Mouse (Mus musculus): Measurements from ENCODE around the gene Lsr. TPM values are rescaled to one million over a fixed set of nuclear protein-coding genes. Genes with fewer than 3 reads are reported as not detected.
"Not testable (repeated sequence)": the region's sequence is repeated elsewhere in the genome, so short reads cannot be mapped to it uniquely, and the experiment has no call there.

Gene Lsr
- total and polyA plus RNA-seq, 2 experiments from 2014 or later, result 17.6 to 25.1 TPM

GRCm38 (mm10) chr7:30924071-30924470, 49.2 kb downstream of the Lsr start:
- WGBS, result 61% methylated on average over 3 of the region's 3 CpGs
- H3K9me3 ChIP-seq (ENCODE audit: low read length), result no peaks in the 10 kb centered on the region
- no peak overlapping the region for H3K4me3 ChIP-seq (ENCODE audit: low read depth, low read length)
- no peaks in the 10 kb centered on the region for H3K36me3 ChIP-seq (ENCODE audit: insufficient read depth)
- ATAC-seq (no peak), DNase-seq (no peak)
- TF ChIP-seq CTCF (IDR thresholded peaks at IDR 0.05; ENCODE audit: low read depth), result no peak
- H3K27ac ChIP-seq (ENCODE audit: low read depth, low read length), result no peak overlapping the region
- no peaks in the 10 kb centered on the region for H3K4me1 ChIP-seq (ENCODE audit: insufficient read depth)
- no peaks in the 10 kb centered on the region for H3K27me3 ChIP-seq (ENCODE audit: insufficient read depth, low read length)
- H3K9ac ChIP-seq, result no peak overlapping the region
- H3K4me2 ChIP-seq (ENCODE audit: low read depth), result no peak overlapping the region

GRCm38 (mm10) chr7:30922490-30922889, 50.8 kb downstream of the Lsr start:
- 54% methylated on average over 3 of the region's 3 CpGs for WGBS

GRCm38 (mm10) chr7:30920217-30920616, 53.0 kb downstream of the Lsr start:
- Histone ChIP-seq H3K4me3 (ENCODE audit: low read depth, low read length) (no peak overlapping the region), H3K9me3 (ENCODE audit: low read length) (no peaks in the 10 kb centered on the region), H3K27me3 (ENCODE audit: insufficient read depth, low read length) (no peaks in the 10 kb centered on the region), H3K27ac (ENCODE audit: low read depth, low read length) (no peak overlapping the region), H3K4me2 (ENCODE audit: low read depth) (no peak overlapping the region), H3K9ac (no peak overlapping the region), H3K36me3 (ENCODE audit: insufficient read depth) (no peaks in the 10 kb centered on the region), H3K4me1 (ENCODE audit: insufficient read depth) (no peaks in the 10 kb centered on the region)
- WGBS, result 76% methylated on average over 3 of the region's 3 CpGs
- DNase-seq, result no peak
- TF ChIP-seq CTCF (IDR thresholded peaks at IDR 0.05; ENCODE audit: low read depth), result no peak
- no peak for ATAC-seq

More at GRCm38 (mm10) chr7:30922490-30922889, 50.8 kb downstream of the Lsr start:
- H3K4me2 ChIP-seq (ENCODE audit: low read depth); H3K9ac ChIP-seq; H3K27me3 ChIP-seq (ENCODE audit: insufficient read depth, low read length); H3K9me3 ChIP-seq (ENCODE audit: low read length); H3K36me3 ChIP-seq (ENCODE audit: insufficient read depth); H3K4me3 ChIP-seq (ENCODE audit: low read depth, low read length); H3K27ac ChIP-seq (ENCODE audit: low read depth, low read length); DNase-seq; ATAC-seq; H3K4me1 ChIP-seq (ENCODE audit: insufficient read depth): not testable (repeated sequence)

- ATAC-seq, result no peak
- 43% methylated on average over 4 of the region's 4 CpGs for WGBS
- TF ChIP-seq CTCF (IDR thresholded peaks at IDR 0.05; ENCODE audit: low read depth), result no peak
Observed at GRCm38 (mm10) chr7:30917219-30917618, 56.0 kb downstream of the Lsr start.

GRCm38 (mm10) chr7:30916713-30917112, 56.6 kb downstream of the Lsr start:
- no peak overlapping the region for H3K4me2 ChIP-seq (ENCODE audit: low read depth)
- no peak for TF ChIP-seq CTCF (IDR thresholded peaks at IDR 0.05; ENCODE audit: low read depth)
- H3K27me3 ChIP-seq (ENCODE audit: insufficient read depth, low read length), result no peaks in the 10 kb centered on the region
- H3K9ac ChIP-seq, result no peak overlapping the region
- H3K9me3 ChIP-seq (ENCODE audit: low read length), result no peaks in the 10 kb centered on the region
- no peak for DNase-seq
- 10% methylated on average over 6 of the region's 6 CpGs for WGBS
- H3K4me3 ChIP-seq (ENCODE audit: low read depth, low read length), result no peak overlapping the region
- H3K4me1 ChIP-seq (ENCODE audit: insufficient read depth), result no peaks in the 10 kb centered on the region
- H3K36me3 ChIP-seq (ENCODE audit: insufficient read depth), result no peaks in the 10 kb centered on the region
- no peak overlapping the region for H3K27ac ChIP-seq (ENCODE audit: low read depth, low read length)
- ATAC-seq, result no peak

More at GRCm38 (mm10) chr7:30917219-30917618, 56.0 kb downstream of the Lsr start:
- Histone ChIP-seq H3K4me1 (ENCODE audit: insufficient read depth) (no peaks in the 10 kb centered on the region), H3K9me3 (ENCODE audit: low read length) (no peaks in the 10 kb centered on the region), H3K27ac (ENCODE audit: low read depth, low read length) (no peak overlapping the region), H3K27me3 (ENCODE audit: insufficient read depth, low read length) (no peaks in the 10 kb centered on the region), H3K4me3 (ENCODE audit: low read depth, low read length) (no peak overlapping the region), H3K4me2 (ENCODE audit: low read depth) (no peak overlapping the region), H3K36me3 (ENCODE audit: insufficient read depth) (no peaks in the 10 kb centered on the region), H3K9ac (no peak overlapping the region)
- DNase-seq, result no peak

- H3K4me2 ChIP-seq (ENCODE audit: low read depth), result no peak within 1 kb of the TSS
- H3K36me3 ChIP-seq (ENCODE audit: insufficient read depth), result no peaks in the 10 kb centered on the region
- no peak for ATAC-seq
- no peaks in the 10 kb centered on the region for H3K27me3 ChIP-seq (ENCODE audit: insufficient read depth, low read length)
- no peak for TF ChIP-seq CTCF (IDR thresholded peaks at IDR 0.05; ENCODE audit: low read depth)
- 72% methylated on average over 8 of the region's 8 CpGs for WGBS
- H3K4me3 ChIP-seq (ENCODE audit: low read depth, low read length), result no peak within 1 kb of the TSS
- no peak within 1 kb of the TSS for H3K9ac ChIP-seq
- DNase-seq, result no peak
- no peaks in the 10 kb centered on the region for H3K9me3 ChIP-seq (ENCODE audit: low read length)
- H3K4me1 ChIP-seq (ENCODE audit: insufficient read depth), result no peaks in the 10 kb centered on the region
- H3K27ac ChIP-seq (ENCODE audit: low read depth, low read length), result no peak within 1 kb of the TSS
Observed at GRCm38 (mm10) chr7:30914732-30915131, 58.5 kb downstream of the Lsr start, which contains the start of gene Mag. TSS of gene Mag (minus strand) at chr7:30914873.

- Histone ChIP-seq H3K4me3 (ENCODE audit: low read depth, low read length) (no peak overlapping the region), H3K9me3 (ENCODE audit: low read length) (no peaks in the 10 kb centered on the region), H3K9ac (no peak overlapping the region), H3K4me2 (ENCODE audit: low read depth) (no peak overlapping the region), H3K36me3 (ENCODE audit: insufficient read depth) (no peaks in the 10 kb centered on the region), H3K27ac (ENCODE audit: low read depth, low read length) (no peak overlapping the region), H3K4me1 (ENCODE audit: insufficient read depth) (no peaks in the 10 kb centered on the region; the same call in 1 of the 2 replicates), H3K27me3 (ENCODE audit: insufficient read depth, low read length) (no peaks in the 10 kb centered on the region; the same call in 1 of the 2 replicates)
- DNase-seq, result no peak
- WGBS, result 80% methylated on average over 6 of the region's 6 CpGs
- ATAC-seq, result no peak
- no peak for TF ChIP-seq CTCF (IDR thresholded peaks at IDR 0.05; ENCODE audit: low read depth)
Observed at GRCm38 (mm10) chr7:30909773-30910172, 63.5 kb downstream of the Lsr start.
